Mouse (Mus musculus) testis, adult 2 months (tissue): ENCODE results near the gene Pex16. TPM values are rescaled to one million over a fixed set of nuclear protein-coding genes. Genes with fewer than 3 reads are reported as not detected.

Experiments used
- H3K27ac ChIP-seq: fragments of 200-500 bp; 2 replicates; pipeline ENCODE4 v1.5.1; 2012; ENCODE audit warnings: low read depth, low read length; ENCODE audit not compliant: control insufficient read depth, insufficient read depth
- H3K27me3 ChIP-seq: fragments of 200-500 bp; 2 replicates; pipeline ENCODE4 v1.6.1; 2012; ENCODE audit warnings: mild to moderate bottlenecking, low read length, moderate library complexity; ENCODE audit not compliant: control insufficient read depth, insufficient read depth
- H3K36me3 ChIP-seq: fragments of 200-500 bp; 2 replicates; pipeline ENCODE4 v1.6.1; 2012; ENCODE audit warnings: mild to moderate bottlenecking, low read length; ENCODE audit not compliant: control insufficient read depth, insufficient read depth
- H3K4me1 ChIP-seq: fragments of 200-500 bp; 2 replicates; pipeline ENCODE4 v1.6.1; 2012; ENCODE audit warnings: low read length; ENCODE audit not compliant: control insufficient read depth, insufficient read depth
- H3K4me3 ChIP-seq: fragments of 200-500 bp; 2 replicates; pipeline ENCODE4 v1.5.1; 2012; ENCODE audit warnings: low read depth, mild to moderate bottlenecking, low read length, moderate library complexity, mixed read lengths; ENCODE audit not compliant: control insufficient read depth
- CTCF ChIP-seq: fragments of 200-500 bp; IDR thresholded peaks from 2 replicates; pipeline ENCODE4 v1.5.1; 2012; ENCODE audit warnings: low read depth, mild to moderate bottlenecking, inconsistent platforms, low read length, moderate library complexity; ENCODE audit not compliant: control insufficient read depth, insufficient read depth, insufficient replicate concordance
- POLR2A ChIP-seq: fragments of 200-500 bp; IDR thresholded peaks from 2 replicates; pipeline ENCODE4 v1.6.1; 2012; ENCODE audit warnings: low read depth, mild to moderate bottlenecking, inconsistent platforms, low read length, moderate library complexity; ENCODE audit not compliant: control insufficient read depth
- polyA plus RNA-seq: library from polyadenylated mRNA; depleted of rRNA; stranded (reverse); fragments of >200 nt; gene quantifications from 2 replicates; pipeline ENCODE4 v1.2.3, GENCODE M21; 2012; rRNA removed

Gene Pex16
- polyA plus RNA-seq: 89.9 and 91.5 TPM in 2 replicates

DNA sequence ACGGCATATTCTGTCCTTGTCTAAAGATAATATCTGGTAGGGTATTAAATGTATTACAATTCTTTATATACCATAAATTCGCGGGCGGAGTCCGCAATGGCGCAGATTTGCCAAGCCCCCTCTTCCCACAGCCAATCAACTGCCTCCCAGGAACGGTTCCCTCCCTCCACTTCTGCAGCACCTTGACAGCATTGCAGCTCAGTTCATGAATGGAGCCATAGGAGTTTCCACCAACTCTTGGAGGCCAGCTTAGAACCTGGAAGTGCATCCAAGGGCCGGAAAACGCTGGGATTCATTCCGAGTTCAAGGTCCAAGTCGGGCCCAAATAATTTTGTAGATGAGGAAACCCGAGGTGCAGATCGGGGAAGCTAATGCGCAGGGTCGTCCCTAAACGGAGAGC is at the start of gene Pex16, which contains the start of gene Large2:
TSS of gene Pex16 (plus strand) at position 163 of the 400 bp plus-strand sequence.
TSS of gene Large2 (minus strand) at position 356 of the 400 bp plus-strand sequence.
- no peak for TF ChIP-seq POLR2A
- no peak for TF ChIP-seq CTCF
- H3K4me1 ChIP-seq: peaks cover 28% of the 10 kb centered on the region
- no peaks in the 10 kb centered on the region for H3K27me3 ChIP-seq
- H3K4me3 ChIP-seq: peak within 1 kb of the TSS; percentile 90
- H3K36me3 ChIP-seq: no peaks in the 10 kb centered on the region; the same call in 1 of the 2 replicates
- peak within 1 kb of the TSS; percentile 83 for H3K27ac ChIP-seq

DNA sequence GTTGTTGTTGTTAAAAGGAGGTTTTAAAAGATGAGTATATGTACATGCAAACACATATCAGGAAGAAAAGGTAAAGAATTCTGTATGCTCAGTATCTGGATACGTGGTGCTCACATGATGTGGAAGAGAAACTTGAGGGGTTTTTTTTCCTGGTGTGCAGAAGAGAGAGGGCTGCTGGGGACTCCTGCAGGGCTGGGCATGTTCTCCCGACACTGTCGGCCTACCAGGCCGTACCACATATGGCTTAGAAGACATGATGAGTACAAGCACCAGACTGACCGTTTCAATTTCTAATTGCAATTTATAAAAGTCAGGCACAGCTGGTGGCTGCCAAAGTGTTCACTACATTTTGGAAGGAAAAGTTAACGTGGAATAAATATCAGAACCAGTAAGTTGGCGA is 48.8 kb upstream of the Pex16 start:
- H3K27ac ChIP-seq: no peak overlapping the region
- no peaks in the 10 kb centered on the region for H3K27me3 ChIP-seq
- H3K4me3 ChIP-seq: no peak overlapping the region
- no peaks in the 10 kb centered on the region for H3K4me1 ChIP-seq
- peaks cover 3% of the 10 kb centered on the region for H3K36me3 ChIP-seq
- TF ChIP-seq POLR2A: no peak

DNA sequence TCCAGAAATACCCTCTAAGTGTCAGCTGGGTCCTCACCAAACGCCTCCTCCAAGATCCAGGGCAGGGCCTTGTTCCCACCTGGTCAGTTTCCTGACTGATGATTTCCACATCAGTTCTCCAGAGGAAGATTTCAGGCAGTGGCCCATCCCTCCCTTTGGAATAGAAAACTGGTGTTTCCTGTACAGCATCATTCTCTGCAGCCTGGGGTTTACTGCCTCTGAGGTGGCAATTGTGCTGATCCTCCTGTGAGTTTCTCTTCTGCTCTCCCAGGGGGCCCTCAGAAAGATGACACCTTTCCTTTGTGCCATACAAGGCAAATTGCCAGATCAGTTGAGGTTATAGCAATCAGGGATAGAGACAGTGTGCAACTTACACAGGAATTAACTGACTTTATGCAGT is 48.3 kb upstream of the Pex16 start:
- Histone ChIP-seq H3K36me3 (peaks cover 5% of the 10 kb centered on the region), H3K27ac (no peak overlapping the region), H3K4me1 (no peaks in the 10 kb centered on the region), H3K4me3 (no peak overlapping the region), H3K27me3 (no peaks in the 10 kb centered on the region)
- TF ChIP-seq POLR2A: no peak
- TF ChIP-seq CTCF: no peak

DNA sequence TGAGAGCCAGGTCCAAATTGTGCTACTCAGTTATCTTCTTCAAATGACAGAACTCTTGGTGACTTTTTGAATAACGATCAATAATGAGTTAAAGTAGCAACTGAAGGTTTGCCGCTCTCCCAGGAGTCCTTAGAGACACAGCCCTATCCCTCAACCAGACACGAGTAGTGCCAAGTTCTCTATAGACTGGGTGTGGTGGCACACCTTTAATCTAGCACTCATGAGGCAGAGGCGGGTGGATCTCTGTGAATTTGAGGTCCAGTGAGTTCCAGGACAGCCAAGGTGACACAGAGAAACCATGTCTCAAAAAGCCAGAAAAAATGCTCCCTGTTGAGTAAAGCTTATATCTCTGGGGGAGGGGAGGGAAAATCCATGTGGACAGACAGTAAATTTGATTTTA is 46.9 kb upstream of the Pex16 start:
- no peaks in the 10 kb centered on the region for H3K4me1 ChIP-seq
- peaks cover 7% of the 10 kb centered on the region for H3K36me3 ChIP-seq
- no peak overlapping the region for H3K27ac ChIP-seq
- H3K27me3 ChIP-seq: no peaks in the 10 kb centered on the region
- no peak for TF ChIP-seq CTCF
- no peak overlapping the region for H3K4me3 ChIP-seq

DNA sequence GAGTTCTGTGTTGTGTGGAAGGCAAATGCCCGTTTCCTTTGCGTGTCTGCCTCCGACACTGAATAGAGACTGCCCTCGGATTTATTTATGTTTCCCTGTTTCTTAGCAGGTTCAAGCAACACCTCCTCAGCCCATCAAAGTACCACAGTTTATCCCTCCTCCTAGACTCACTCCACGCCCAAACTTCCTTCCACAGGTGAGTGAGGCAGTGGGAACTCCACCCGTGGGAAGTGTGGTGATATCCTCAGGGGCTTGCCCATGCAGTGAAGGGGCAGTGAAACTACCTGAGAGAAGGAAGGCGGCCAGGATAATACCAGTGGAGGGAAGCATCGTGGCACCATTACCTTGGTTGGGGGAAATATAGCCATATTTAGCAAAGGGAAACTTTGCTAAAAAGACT is 46.3 kb upstream of the Pex16 start:
- Histone ChIP-seq H3K4me3 (no peak overlapping the region), H3K27ac (no peak overlapping the region), H3K36me3 (peaks cover 7% of the 10 kb centered on the region), H3K4me1 (no peaks in the 10 kb centered on the region), H3K27me3 (no peaks in the 10 kb centered on the region)
- TF ChIP-seq POLR2A (no peak), CTCF (no peak)

DNA sequence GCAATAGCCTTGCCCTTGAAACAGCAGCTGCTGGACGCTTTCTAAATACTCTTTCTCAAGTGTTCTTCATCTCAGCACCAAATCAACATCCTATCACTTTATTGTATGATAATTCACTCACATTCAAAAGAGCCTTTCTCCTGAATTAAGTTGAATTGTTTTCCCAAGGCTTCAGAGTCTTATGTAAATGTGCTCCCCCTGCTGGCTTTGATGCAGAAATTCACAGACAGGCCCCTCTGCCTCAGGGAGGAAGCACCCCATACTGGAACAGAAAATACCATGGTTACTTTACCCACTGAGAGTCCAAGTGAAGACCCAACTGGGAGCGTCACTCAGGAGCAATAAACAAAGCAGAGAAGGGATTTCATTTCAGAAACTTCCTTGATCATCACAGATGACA is 43.6 kb upstream of the Pex16 start:
- Histone ChIP-seq H3K4me3 (no peak overlapping the region), H3K27ac (no peak overlapping the region), H3K27me3 (no peaks in the 10 kb centered on the region), H3K36me3 (peaks cover 7% of the 10 kb centered on the region), H3K4me1 (no peaks in the 10 kb centered on the region)
- no peak for TF ChIP-seq POLR2A
- TF ChIP-seq CTCF: peak; percentile 12; the same call in 1 of the 2 replicates

DNA sequence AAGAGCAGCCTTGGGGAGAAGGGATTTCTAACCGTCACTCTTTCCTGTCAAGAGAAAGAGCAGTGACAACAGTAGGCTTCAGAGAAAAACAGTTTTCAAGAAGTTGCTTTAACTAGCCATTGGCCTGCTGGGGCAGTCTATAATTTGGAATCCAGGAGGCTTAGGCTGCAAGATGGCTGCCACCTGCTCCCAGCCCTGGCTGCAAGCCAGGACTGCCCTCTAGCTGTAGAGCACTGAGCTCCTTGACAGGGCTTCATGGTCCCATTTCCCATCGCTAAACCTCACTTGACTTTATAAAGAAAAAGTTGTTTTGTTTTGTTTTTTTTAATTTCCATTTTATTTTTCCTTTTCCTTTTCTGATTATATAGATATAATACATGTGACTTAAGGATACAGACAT is 43.1 kb upstream of the Pex16 start:
- no peaks in the 10 kb centered on the region for H3K27me3 ChIP-seq
- H3K27ac ChIP-seq: no peak overlapping the region
- H3K4me3 ChIP-seq: no peak overlapping the region
- peaks cover 7% of the 10 kb centered on the region for H3K36me3 ChIP-seq
- TF ChIP-seq POLR2A (no peak), CTCF (no peak)
- H3K4me1 ChIP-seq: no peaks in the 10 kb centered on the region

DNA sequence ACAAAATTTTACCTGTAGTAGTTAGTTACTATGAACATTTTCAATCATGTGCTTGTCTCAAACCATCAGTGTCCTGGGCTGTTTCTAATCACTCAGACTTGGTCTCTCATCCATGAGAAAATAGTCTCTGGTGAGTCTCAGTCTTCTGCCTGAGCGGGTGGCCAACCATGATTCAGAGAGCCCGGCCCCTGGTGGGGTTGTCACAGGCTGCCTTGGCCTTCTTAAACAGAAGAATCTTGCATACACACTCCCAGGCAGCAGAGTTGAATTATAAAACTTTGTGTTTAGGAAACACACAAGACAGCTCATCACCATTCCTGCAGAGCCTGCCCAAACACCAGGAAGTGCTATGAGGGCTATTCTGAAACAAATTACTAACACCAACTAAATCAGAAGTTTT is 42.6 kb upstream of the Pex16 start:
- H3K36me3 ChIP-seq: peaks cover 7% of the 10 kb centered on the region
- H3K4me3 ChIP-seq: no peak overlapping the region
- TF ChIP-seq CTCF (no peak), POLR2A (no peak)
- no peaks in the 10 kb centered on the region for H3K4me1 ChIP-seq
- H3K27me3 ChIP-seq: no peaks in the 10 kb centered on the region
- H3K27ac ChIP-seq: no peak overlapping the region
